Mouse (Mus musculus) G1E (cell line): ENCODE results near the gene Nrap.

Source experiments
- CTCF ChIP-seq: IDR thresholded peaks from 2 replicates; pipeline ENCODE4 v1.5.1; 2012; ENCODE audit warnings: low read depth, low read length, inconsistent platforms, mixed read lengths
- GATA1 ChIP-seq: IDR thresholded peaks from 2 replicates; pipeline ENCODE4 v1.6.1; 2012; ENCODE audit warnings: borderline replicate concordance, low read length, inconsistent platforms, mixed read lengths
- GATA2 ChIP-seq: IDR thresholded peaks from 2 replicates; pipeline ENCODE4 v1.6.1; 2012; ENCODE audit warnings: low read depth, low read length, inconsistent platforms, borderline replicate concordance
- POLR2AphosphoS5 ChIP-seq: IDR thresholded peaks from 2 replicates; pipeline ENCODE4 v1.6.1; 2012; ENCODE audit warnings: low read depth, low read length, inconsistent platforms; ENCODE audit not compliant: insufficient replicate concordance
- TAL1 ChIP-seq: conservative IDR thresholded peaks from 2 replicates; pipeline ENCODE4 v1.6.1; 2012; ENCODE audit warnings: low read depth, low read length, inconsistent platforms, mixed read lengths

GRCm38 (mm10) chr19:56372226-56372625 is 17.6 kb downstream of the Nrap start:
- TF ChIP-seq CTCF (no peak), GATA2 (no peak), GATA1 (no peak), POLR2AphosphoS5 (no peak), TAL1 (no peak)
